Mouse (Mus musculus) CH12.LX (cell line): ENCODE measurements at regions not wholly inside any gene's neighbourhood (a gene's known extent, or its start where the extent isn't known, plus 50 kb on each side); places are given as distances from the start of the nearest gene placed in this dataset.

Source experiments
- DNase-seq: peaks from one replicate; pipeline ENCODE4 v3.0.0-alpha.2; 2013; ENCODE audit errors: extremely low read depth
- H3K27ac ChIP-seq: 2 replicates; pipeline ENCODE4 v1.5.1; 2012; ENCODE audit warnings: low read depth, mild to moderate bottlenecking, control low read depth, moderate library complexity; ENCODE audit not compliant: insufficient read depth
- H3K27me3 ChIP-seq: replicated peaks from 2 replicates; pipeline ENCODE3; 2012; ENCODE audit warnings: inconsistent platforms
- H3K36me3 ChIP-seq, 2 experiments: replicated peaks in 1 of 2; 2 replicates each; pipeline versions ENCODE3 to v1.6.1; 2012; ENCODE audit warnings: inconsistent platforms in 1 of 2, low read length in 1 of 2, mild to moderate bottlenecking in 1 of 2, mixed read lengths in 1 of 2, moderate library complexity in 1 of 2; ENCODE audit not compliant: control insufficient read depth in 1 of 2, insufficient read depth in 1 of 2
- H3K4me1 ChIP-seq, 2 experiments: 2 replicates each; pipeline ENCODE4 v1.6.1; 2012; ENCODE audit warnings: inconsistent platforms in 1 of 2, moderate library complexity in 1 of 2; ENCODE audit not compliant: insufficient read depth in 2 of 2, control insufficient read depth in 1 of 2
- H3K4me2 ChIP-seq: 2 replicates; pipeline ENCODE4 v1.6.1; 2012; ENCODE audit warnings: low read depth, mild to moderate bottlenecking, control low read depth; ENCODE audit not compliant: poor library complexity, insufficient read depth, severe bottlenecking
- H3K4me3 ChIP-seq, 3 experiments: fragments of 150-350 bp in 1 of 3; sonication (generic) in 1 of 3; replicated peaks in 1 of 3; 2 replicates each; pipeline versions ENCODE3 to v1.5.1; 2011 to 2012; ENCODE audit warnings: low read depth in 2 of 3, low read length in 2 of 3, mild to moderate bottlenecking in 2 of 3, moderate library complexity in 2 of 3, control low read depth in 1 of 3, improper control_type of control experiment in 1 of 3, inconsistent platforms in 1 of 3, mixed read lengths in 1 of 3; ENCODE audit not compliant: poor library complexity in 1 of 3
- H3K79me2 ChIP-seq: replicated peaks from 2 replicates; pipeline ENCODE4 v1.6.1; 2012; ENCODE audit warnings: mild to moderate bottlenecking, moderate library complexity; ENCODE audit not compliant: control insufficient read depth, poor library complexity, insufficient read depth, severe bottlenecking; ENCODE audit errors: extremely low read depth
- H3K9ac ChIP-seq: 2 replicates; pipeline ENCODE4 v1.6.1; 2012; ENCODE audit warnings: low read depth, mild to moderate bottlenecking, control low read depth, moderate library complexity; ENCODE audit not compliant: insufficient read depth
- H3K9me3 ChIP-seq: replicated peaks from 2 replicates; pipeline ENCODE3; 2012; ENCODE audit warnings: low read length, inconsistent platforms, mixed read lengths
- BHLHE40 ChIP-seq: IDR thresholded peaks from 2 replicates; pipeline ENCODE4 v1.6.1; 2011; ENCODE audit warnings: mild to moderate bottlenecking, low read depth, low read length, improper control_type of control experiment
- CHD1 ChIP-seq: IDR thresholded peaks from 2 replicates; pipeline ENCODE4 v1.6.1; 2012; ENCODE audit warnings: low read depth, low read length, improper control_type of control experiment, inconsistent platforms
- CHD2 ChIP-seq: IDR thresholded peaks from 2 replicates; pipeline ENCODE4 v1.6.1; 2011; ENCODE audit warnings: low read length, improper control_type of control experiment
- E2F4 ChIP-seq: IDR thresholded peaks from 2 replicates; pipeline ENCODE4 v1.6.1; 2011; ENCODE audit warnings: low read depth, low read length, improper control_type of control experiment; ENCODE audit not compliant: insufficient replicate concordance
- ELF1 ChIP-seq: IDR thresholded peaks from 2 replicates; pipeline ENCODE4 v1.6.1; 2014; ENCODE audit warnings: low read depth, mild to moderate bottlenecking, inconsistent platforms, low read length, improper control_type of control experiment
- GABPA ChIP-seq: IDR thresholded peaks from 2 replicates; pipeline ENCODE4 v1.6.1; 2012; ENCODE audit warnings: low read depth, low read length, improper control_type of control experiment, inconsistent platforms; ENCODE audit not compliant: insufficient replicate concordance
- HCFC1 ChIP-seq: IDR thresholded peaks from 2 replicates; pipeline ENCODE4 v1.6.1; 2012; ENCODE audit warnings: low read depth, mild to moderate bottlenecking, inconsistent platforms, low read length, improper control_type of control experiment
- JUN ChIP-seq: IDR thresholded peaks from 2 replicates; pipeline ENCODE4 v1.6.1; 2011; ENCODE audit warnings: low read depth, mild to moderate bottlenecking, low read length, improper control_type of control experiment, moderate library complexity; ENCODE audit not compliant: insufficient read depth
- JUND ChIP-seq: conservative IDR thresholded peaks from 2 replicates; pipeline ENCODE4 v1.6.1; 2011; ENCODE audit warnings: low read depth, low read length, improper control_type of control experiment
- MXI1 ChIP-seq: IDR thresholded peaks from 2 replicates; pipeline ENCODE4 v1.6.1; 2011; ENCODE audit warnings: mild to moderate bottlenecking, low read depth, low read length, improper control_type of control experiment
- MYC ChIP-seq: IDR thresholded peaks from 2 replicates; pipeline ENCODE4 v1.6.1; 2011; ENCODE audit warnings: low read depth, mild to moderate bottlenecking, improper control_type of control experiment, low read length
- NELFE ChIP-seq: IDR thresholded peaks from 2 replicates; pipeline ENCODE4 v1.6.1; 2011; ENCODE audit warnings: low read depth, low read length, improper control_type of control experiment
- NRF1 ChIP-seq: IDR thresholded peaks from 2 replicates; pipeline ENCODE4 v1.6.1; 2014; ENCODE audit warnings: low read depth, mild to moderate bottlenecking, inconsistent platforms, low read length, improper control_type of control experiment, moderate library complexity
- POLR2A ChIP-seq: IDR thresholded peaks from 2 replicates; pipeline ENCODE4 v1.6.1; 2011; ENCODE audit warnings: low read depth, mild to moderate bottlenecking, improper control_type of control experiment, low read length
- POLR2AphosphoS2 ChIP-seq: IDR thresholded peaks from 2 replicates; pipeline ENCODE4 v1.6.1; 2011; ENCODE audit warnings: low read depth, low read length, improper control_type of control experiment
- SMC3 ChIP-seq: IDR thresholded peaks from 2 replicates; pipeline ENCODE4 v1.6.1; 2011; ENCODE audit warnings: low read depth, low read length, improper control_type of control experiment
- TBP ChIP-seq: conservative IDR thresholded peaks from 2 replicates; pipeline ENCODE4 v1.6.1; 2011; ENCODE audit warnings: low read depth, low read length, improper control_type of control experiment
- TCF12 ChIP-seq: IDR thresholded peaks from 2 replicates; pipeline ENCODE4 v1.6.1; 2014; ENCODE audit warnings: low read depth, mild to moderate bottlenecking, inconsistent platforms, low read length, improper control_type of control experiment
- UBTF ChIP-seq: IDR thresholded peaks from 2 replicates; pipeline ENCODE4 v1.6.1; 2012; ENCODE audit warnings: low read depth, mild to moderate bottlenecking, inconsistent platforms, low read length, improper control_type of control experiment, moderate library complexity
- USF1 ChIP-seq: IDR thresholded peaks from 2 replicates; pipeline ENCODE4 v1.6.1; 2014; ENCODE audit warnings: low read depth, mild to moderate bottlenecking, inconsistent platforms, low read length, improper control_type of control experiment
- USF2 ChIP-seq: conservative IDR thresholded peaks from 2 replicates; pipeline ENCODE4 v1.6.1; 2011; ENCODE audit warnings: low read depth, low read length, improper control_type of control experiment
- ZC3H11A ChIP-seq: IDR thresholded peaks from 2 replicates; pipeline ENCODE4 v1.6.1; 2012; ENCODE audit warnings: low read depth, mild to moderate bottlenecking, inconsistent platforms, low read length, improper control_type of control experiment
- ZNF384 ChIP-seq: IDR thresholded peaks from 2 replicates; pipeline ENCODE4 v1.6.1; 2012; ENCODE audit warnings: low read depth, low read length, improper control_type of control experiment, inconsistent platforms
- dilution Hi-C: fragments of 300-500 bp; cut with MboI; formaldehyde crosslinking; loops from 2 replicates; pipeline ENCODE4 v1.14.3; 2020; ENCODE audit warnings: low sequenced_read_pairs; ENCODE audit not compliant: extremely low pct_unique_long_range_greater_than_20kb, extremely low pct_ligation_motif_present
- in situ Hi-C: fragments of 300-500 bp; cut with MboI; formaldehyde crosslinking; loops from 3 replicates; pipeline ENCODE4 v1.14.3; 2019; ENCODE audit warnings: low sequenced_read_pairs, low pct_ligation_motif_present, low pct_unique_long_range_greater_than_20kb, mixed read lengths

DNA sequence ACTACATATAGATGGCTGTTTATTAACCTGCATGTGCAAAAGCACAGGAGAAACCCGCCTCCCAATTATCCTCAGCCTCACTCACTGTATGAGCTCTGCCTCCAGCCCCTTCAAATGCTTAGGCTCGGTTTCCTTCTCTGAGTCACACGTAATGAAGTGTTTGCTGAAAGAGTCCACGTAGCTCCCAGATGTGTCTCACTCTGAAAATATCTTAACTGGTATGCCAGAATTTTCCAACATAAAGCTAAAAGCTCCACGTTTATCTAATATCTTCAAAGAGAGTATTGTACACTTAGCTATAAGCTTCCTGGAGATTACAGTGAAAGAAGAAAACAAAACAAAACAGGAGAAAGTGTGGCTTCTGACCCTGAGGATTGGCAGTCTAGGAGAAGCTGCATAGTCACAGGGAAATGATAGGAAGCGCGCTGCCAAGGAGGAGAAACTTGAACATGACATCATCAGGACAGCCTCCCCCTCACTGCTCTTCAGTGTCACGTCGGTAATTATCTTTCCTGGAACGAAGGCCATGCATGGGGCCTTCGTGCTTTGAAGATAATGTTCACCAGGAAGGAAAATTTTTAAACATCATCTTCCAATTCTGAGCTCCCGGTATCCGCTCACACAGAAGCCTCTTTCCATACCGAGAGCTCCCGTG lies 108.3 kb upstream of the L3mbtl4 start:
- DNase-seq: no peak
- Histone ChIP-seq H3K4me1 (no peaks in the 10 kb centered on the region), H3K27me3 (no peaks in the 10 kb centered on the region), H3K9ac (no peak overlapping the region), H3K4me2 (no peak overlapping the region), H3K27ac (no peak overlapping the region), H3K4me3 (no peak overlapping the region), H3K9me3 (peaks cover 72% of the 10 kb centered on the region), H3K36me3 (no peaks in the 10 kb centered on the region), H3K79me2 (no peaks in the 10 kb centered on the region)
- no peak for TF ChIP-seq ELF1
- no peak for TF ChIP-seq NELFE
- TF ChIP-seq MXI1: no peak
- no peak for TF ChIP-seq POLR2A
- no peak for TF ChIP-seq SMC3
- TF ChIP-seq NRF1: no peak
- no peak for TF ChIP-seq E2F4
- no peak for TF ChIP-seq ZC3H11A
- no peak for TF ChIP-seq BHLHE40
- TF ChIP-seq GABPA: no peak
- dilution Hi-C loops (no loop called here), in situ Hi-C loops (no loop called here)

DNA sequence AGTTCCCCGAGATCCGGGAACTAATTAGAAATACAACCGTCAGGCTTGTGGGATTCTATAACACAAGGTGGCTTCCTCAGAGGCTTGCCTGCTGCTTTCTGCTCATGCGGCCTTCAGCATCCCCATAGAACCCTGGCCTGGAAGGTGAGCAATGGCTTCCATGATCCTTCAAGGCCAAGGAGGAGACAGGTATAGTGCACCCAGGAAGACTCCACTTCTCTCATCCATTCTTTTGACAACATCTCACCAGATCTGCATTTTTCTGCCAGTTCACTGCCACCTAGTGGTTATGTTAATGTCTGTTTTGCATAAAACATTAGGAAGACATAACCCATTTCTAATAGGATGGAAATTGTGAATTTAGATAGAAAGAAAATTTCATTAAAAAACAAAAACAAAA lies 107.2 kb upstream of the L3mbtl4 start:
- in situ Hi-C loops: no loop called here

DNA sequence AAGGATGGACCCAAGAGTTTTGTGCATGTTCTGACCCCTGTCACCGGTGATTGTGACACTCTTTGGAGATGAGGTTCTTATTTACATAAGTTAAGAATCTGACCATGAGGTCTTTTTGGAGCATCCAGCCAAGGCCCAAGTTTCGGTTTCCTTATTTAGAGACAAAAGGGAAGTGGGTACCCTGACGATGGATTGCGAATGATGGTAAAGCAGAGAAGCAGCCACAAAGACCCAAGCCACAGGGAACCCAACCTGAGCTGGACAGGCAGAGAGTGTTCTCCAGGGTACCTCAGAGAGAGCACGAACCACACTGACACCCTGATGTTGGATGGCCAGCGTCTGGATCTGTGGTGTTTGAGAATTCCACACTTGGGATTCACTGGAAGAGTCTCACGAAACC lies 100.8 kb upstream of the L3mbtl4 start:
- dilution Hi-C loops: no loop called here
- no peaks in the 10 kb centered on the region for H3K4me1 ChIP-seq
- H3K27me3 ChIP-seq: no peaks in the 10 kb centered on the region
- TF ChIP-seq JUND (no peak), UBTF (no peak), JUN (no peak), CHD2 (no peak), BHLHE40 (no peak), MXI1 (no peak), TCF12 (no peak), POLR2AphosphoS2 (no peak), HCFC1 (no peak), NRF1 (no peak), USF1 (no peak), SMC3 (no peak), ZNF384 (no peak)
- no peak overlapping the region for H3K4me3 ChIP-seq
- no peak overlapping the region for H3K9ac ChIP-seq
- in situ Hi-C loops: no loop called here
- no peaks in the 10 kb centered on the region for H3K36me3 ChIP-seq
- H3K4me2 ChIP-seq: no peak overlapping the region
- H3K9me3 ChIP-seq: peaks cover 79% of the 10 kb centered on the region
- no peaks in the 10 kb centered on the region for H3K79me2 ChIP-seq
- no peak for DNase-seq
- no peak overlapping the region for H3K27ac ChIP-seq

More for the DNA sequence above, 107.2 kb upstream of the L3mbtl4 start:
- H3K4me3 ChIP-seq: no peak overlapping the region
- DNase-seq: no peak
- H3K9ac ChIP-seq: no peak overlapping the region
- dilution Hi-C loops: no loop called here
- H3K36me3 ChIP-seq: no peaks in the 10 kb centered on the region
- H3K4me1 ChIP-seq: no peaks in the 10 kb centered on the region
- H3K27me3 ChIP-seq: no peaks in the 10 kb centered on the region
- TF ChIP-seq MYC: no peak
- TF ChIP-seq CHD1: no peak
- no peak for TF ChIP-seq USF2
- TF ChIP-seq MXI1: no peak
- TF ChIP-seq TBP: no peak
- TF ChIP-seq, all 38 proteins: peak for 0
- Histone ChIP-seq H3K9me3 (peaks cover 74% of the 10 kb centered on the region), H3K79me2 (no peaks in the 10 kb centered on the region), H3K27ac (no peak overlapping the region), H3K4me2 (no peak overlapping the region)
